Mouse (Mus musculus) lung, postnatal 25 days (tissue): Measurements from ENCODE around the gene Atp13a4.

Experiments
- DNase-seq: peaks from one replicate; pipeline ENCODE4 v3.0.0; 2022; ENCODE audit warnings: low spot score

Gene Atp13a4

GRCm38 (mm10) chr16:29480396-29480795, 64.3 kb downstream of the Atp13a4 start:
- peak; percentile 64 for DNase-seq

DNA sequence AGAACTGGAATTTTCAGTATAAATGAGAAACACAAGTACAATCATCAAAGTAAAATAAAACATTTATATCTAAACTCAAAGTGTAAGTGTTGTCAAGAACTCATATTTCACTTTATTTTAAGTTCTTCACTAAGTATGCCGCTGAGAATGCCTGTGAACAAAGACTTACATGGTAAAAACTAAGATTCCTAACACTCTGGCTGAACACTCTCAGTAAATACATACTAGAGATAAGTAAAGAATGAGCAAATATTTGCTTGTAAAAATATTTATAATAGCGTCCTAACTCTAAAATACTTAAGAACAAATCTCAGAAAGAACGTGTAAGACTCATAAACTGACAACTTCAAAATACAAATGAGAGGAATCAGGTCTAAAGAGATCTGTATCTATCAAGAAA, 80.9 kb downstream of the Atp13a4 start:
- DNase-seq: peak; percentile 10

DNA sequence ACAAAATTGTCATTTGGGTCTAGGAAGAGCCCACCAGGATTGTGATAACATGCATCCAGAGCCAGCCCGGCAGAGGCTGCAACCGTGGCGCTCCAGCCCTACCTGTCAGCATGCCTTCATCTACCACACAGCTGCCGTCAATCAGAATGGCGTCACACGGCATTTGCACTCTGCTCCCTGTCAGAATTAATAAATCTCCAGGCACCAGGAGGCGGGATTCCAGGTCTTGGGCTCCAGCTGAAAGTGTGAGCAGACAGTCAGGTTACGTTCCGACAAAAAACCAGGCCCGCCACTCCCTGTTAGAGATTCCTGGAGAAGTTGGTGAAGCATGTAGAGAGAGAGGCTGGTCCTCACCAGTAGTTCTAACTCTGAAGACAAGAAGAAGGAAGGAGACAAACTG, 85.3 kb downstream of the Atp13a4 start:
- no peak for DNase-seq

- DNase-seq: no peak
Measured at GRCm38 (mm10) chr16:29456851-29457250, 87.8 kb downstream of the Atp13a4 start.

GRCm38 (mm10) chr16:29453282-29453681, 91.4 kb downstream of the Atp13a4 start:
- DNase-seq: peak; percentile 1

- DNase-seq: peak; percentile 61
Measured at GRCm38 (mm10) chr16:29451706-29452105, 93.0 kb downstream of the Atp13a4 start.

DNA sequence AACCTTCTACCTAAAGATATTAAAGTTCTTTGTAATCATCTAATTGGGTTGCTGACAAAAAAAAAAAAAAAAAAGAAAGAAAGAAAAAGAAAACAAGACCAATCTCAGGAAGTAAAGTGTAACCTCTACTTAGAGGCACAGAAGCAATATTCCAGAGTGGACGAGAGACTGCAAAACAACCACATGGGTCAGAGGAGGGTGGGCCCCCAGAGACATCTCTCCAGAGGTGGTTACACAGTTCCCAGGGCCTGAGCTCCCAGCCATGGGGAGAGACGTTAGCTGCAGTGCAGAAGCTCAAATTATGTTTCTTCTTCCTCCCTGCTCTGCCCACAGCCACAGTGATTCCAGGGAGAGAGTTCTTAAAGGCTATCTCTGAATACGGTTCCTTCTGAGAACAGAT, 102.5 kb downstream of the Atp13a4 start:
- no peak for DNase-seq

DNA sequence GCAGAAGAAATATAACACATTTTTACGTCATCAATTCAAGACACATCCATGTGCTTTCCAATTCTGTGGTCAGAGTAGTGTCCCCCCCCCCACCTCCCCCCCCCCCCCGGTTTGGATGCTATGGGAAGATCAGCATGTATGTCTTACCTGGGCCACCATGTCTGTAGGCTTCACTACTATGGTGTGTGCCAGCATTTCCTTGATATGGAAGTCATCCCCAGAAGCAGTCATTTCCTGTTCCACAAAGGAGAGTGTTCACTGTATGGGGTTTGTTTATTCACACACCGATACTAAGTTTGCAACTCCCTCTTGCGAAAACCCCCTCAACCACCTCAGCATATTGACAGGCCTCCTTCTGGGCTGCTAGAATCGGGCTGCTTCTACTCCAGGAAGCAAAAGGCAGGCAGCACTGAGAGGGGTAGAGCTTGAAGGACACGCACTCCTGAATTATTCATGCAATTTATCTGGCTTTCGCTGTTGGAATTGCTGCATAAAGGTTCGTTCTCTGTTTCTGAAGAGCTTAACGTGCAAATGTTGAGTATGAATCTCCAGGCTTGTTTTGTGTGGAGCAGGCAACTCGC, 103.2 kb downstream of the Atp13a4 start:
- no peak for DNase-seq

DNA sequence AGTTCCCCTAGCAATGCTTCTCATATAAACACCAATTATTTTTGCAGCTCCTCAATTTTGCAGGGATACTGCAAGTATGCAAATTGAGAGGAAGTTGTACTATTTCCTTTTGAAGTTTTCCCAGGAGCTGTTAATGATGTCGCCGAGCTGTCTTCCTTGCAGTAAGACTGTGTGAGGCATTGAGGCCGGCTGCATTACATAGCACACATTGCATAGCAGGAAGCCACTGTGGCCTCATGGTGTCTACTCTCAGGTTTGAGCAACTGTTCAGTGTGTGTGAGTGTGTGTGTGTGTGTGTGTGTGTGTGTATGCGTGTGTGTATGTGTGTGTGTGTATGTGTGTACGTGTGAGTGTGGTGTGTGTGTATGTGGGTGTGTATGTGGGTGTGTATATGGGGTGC, 106.6 kb downstream of the Atp13a4 start:
- no peak for DNase-seq

DNA sequence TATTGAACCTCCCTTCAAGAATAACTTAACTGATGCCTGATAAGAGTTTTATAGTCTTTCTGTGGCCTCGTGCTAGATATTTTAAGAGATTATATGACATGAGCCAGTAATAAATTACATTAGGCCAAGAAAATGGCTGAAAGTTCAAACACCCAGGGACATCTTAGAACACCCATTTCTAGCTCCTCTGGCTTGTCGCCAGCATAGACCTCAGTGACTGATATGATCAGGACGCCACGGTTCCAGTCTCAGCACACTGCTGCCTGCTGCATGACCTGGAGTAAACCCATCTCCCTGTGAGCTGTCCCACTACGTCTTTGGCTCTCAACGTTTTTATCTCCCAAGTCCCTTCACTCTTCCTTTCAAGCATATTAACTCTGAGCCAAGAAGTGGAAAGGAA, 108.9 kb downstream of the Atp13a4 start:
- DNase-seq: no peak

DNA sequence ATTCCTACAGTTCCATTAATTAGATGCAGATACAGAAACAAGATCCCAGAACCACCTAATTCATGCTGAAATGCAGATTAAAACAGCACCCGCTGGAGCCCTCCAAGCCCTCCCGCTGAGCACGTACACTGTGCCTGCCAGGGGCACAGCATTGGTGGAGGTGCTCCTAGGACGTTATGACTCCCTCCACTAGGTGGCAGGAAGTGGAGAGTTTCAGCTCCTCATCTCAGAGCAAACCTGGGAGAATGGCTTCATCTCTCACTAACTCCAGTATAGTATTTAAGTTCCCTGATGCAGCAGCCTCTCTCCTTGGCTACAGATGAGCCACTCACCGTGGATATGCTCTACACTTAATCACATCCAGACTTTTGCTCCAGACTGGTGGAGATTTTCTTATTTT, 110.0 kb downstream of the Atp13a4 start:
- peak; percentile 37 for DNase-seq

- no peak for DNase-seq
Measured at GRCm38 (mm10) chr16:29414822-29415221, 129.8 kb downstream of the Atp13a4 start.

DNA sequence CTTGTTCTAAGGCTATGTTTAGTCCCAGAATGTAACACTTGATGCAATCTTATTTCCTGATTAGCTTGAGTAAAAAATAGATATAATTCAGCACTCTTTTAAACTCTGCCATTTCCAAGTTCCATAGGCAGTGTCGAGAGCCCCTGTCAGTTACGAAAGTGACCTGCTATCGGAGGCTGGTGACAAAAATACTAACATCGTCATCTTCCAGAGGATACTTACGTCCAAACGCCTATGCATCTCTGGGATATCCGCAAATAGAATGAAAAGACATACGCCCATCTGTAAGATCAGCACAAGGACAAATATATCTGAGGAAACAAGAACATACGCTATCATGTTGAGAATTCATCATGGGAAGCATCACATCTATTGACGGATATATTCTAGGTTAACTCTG, 137.3 kb downstream of the Atp13a4 start:
- DNase-seq: no peak

- no peak for DNase-seq
Measured at GRCm38 (mm10) chr16:29399079-29399478, 145.6 kb downstream of the Atp13a4 start.

DNA sequence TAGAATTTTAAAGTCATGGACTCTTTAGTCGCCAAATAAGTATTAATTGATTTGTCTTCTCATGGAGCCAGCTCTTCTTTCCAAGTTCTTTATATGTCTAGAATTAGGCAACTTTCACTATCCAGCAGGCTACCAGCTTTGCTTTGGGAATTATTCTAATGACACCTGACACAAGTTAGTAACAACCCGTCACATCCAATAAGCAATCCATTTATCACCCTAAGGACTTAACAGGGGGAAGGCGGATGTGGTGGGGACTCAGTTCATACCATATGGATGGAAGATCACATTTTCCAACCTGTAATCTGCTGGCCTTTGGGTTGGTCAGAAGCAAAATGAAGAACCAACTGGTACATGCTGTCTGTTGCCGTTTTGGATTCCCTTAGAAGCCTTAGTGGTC, 159.9 kb downstream of the Atp13a4 start:
- no peak for DNase-seq

DNA sequence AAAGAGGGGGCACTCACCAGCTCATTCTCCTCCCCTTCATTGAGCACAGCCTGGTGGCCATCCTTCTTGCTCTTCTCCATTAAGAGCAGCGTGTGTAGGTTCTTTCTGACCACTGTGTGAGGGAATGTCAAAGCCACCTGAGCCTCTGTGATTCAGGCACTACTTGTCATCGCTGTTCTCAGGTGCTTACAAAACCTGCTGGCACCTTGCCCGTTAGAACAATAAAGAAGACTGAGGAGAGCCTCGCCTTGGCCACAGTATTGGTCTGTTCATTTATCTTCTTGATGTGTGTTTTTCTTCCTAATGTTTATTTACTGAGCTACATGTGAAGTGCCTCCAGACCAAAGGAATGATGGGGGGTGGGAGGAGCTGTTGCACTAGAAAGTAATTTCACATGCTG, 166.2 kb downstream of the Atp13a4 start, which contains the start of gene Atp13a5:
TSS of gene Atp13a5 (minus strand) at position 275 of the 400 bp plus-strand sequence.
- peak; percentile 51 for DNase-seq

DNA sequence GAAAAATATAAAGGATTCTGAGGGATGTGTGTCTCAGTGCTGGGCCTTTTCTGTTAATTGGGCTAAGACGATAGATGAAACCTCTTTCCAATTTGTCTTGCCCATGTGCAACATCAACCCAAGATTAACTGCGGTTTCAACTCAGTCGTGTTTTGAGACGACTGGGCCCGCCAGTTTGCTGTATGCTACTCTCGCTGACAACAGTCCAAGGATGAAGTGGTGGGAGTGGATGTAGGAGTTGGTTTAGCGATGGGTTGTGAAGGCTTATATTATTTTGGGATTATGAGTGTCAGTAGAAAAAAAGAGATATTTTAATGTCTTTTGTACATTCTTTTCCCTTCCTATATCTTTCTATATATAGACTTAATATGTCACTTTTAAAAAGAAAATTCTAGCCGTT, 170.0 kb downstream of the Atp13a4 start:
- DNase-seq: no peak
